Mouse (Mus musculus) intestine, postnatal 0 days (tissue): ENCODE measurements at regions not wholly inside any gene's neighbourhood (a gene's known extent, or its start where the extent isn't known, plus 50 kb on each side); places are given as distances from the start of the nearest gene placed in this dataset.
"Not testable (repeated sequence)": the region's sequence is repeated elsewhere in the genome, so short reads cannot be mapped to it uniquely, and the experiment has no call there.

Source experiments
- ATAC-seq: fragments of 200-750 bp; cut with Nextera tagmentation; 2 replicates; pipeline ENCODE4 v1.8.0; 2017; ENCODE audit warnings: mild to moderate bottlenecking, moderate TSS enrichment, moderate library complexity
- H3K27ac ChIP-seq: fragments of 300-500 bp; sonication (generic); 2 replicates; pipeline ENCODE4 v1.5.1; 2014; ENCODE audit warnings: mild to moderate bottlenecking, low read depth, low read length, moderate library complexity
- H3K27me3 ChIP-seq: fragments of 300-500 bp; sonication (generic); replicated peaks from 2 replicates; pipeline ENCODE4 v1.6.1; 2014; ENCODE audit warnings: low read length, mixed read lengths; ENCODE audit not compliant: control insufficient read depth, insufficient read depth
- H3K36me3 ChIP-seq: fragments of 300-500 bp; sonication (generic); 2 replicates; pipeline ENCODE4 v1.6.1; 2014; ENCODE audit warnings: mild to moderate bottlenecking, moderate library complexity; ENCODE audit not compliant: control insufficient read depth, insufficient read depth
- H3K4me1 ChIP-seq: fragments of 300-500 bp; sonication (generic); replicated peaks from 2 replicates; pipeline ENCODE4 v1.6.1; 2014; ENCODE audit warnings: antibody characterized with exemption, low read length, mixed read lengths; ENCODE audit not compliant: control insufficient read depth, insufficient read depth
- H3K4me2 ChIP-seq: fragments of 300-500 bp; sonication (generic); replicated peaks from 2 replicates; pipeline ENCODE4 v1.6.1; 2014; ENCODE audit warnings: low read depth, mild to moderate bottlenecking, moderate library complexity
- H3K4me3 ChIP-seq: fragments of 300-500 bp; sonication (generic); 2 replicates; pipeline ENCODE4 v1.5.1; 2014; ENCODE audit warnings: low read depth, low read length
- H3K9ac ChIP-seq: fragments of 300-500 bp; sonication (generic); 2 replicates; pipeline ENCODE4 v1.6.1; 2014; ENCODE audit warnings: mild to moderate bottlenecking, low read depth, low read length
- H3K9me3 ChIP-seq: fragments of 300-500 bp; sonication (generic); 2 replicates; pipeline ENCODE4 v1.6.1; 2016; ENCODE audit warnings: mixed run types; ENCODE audit not compliant: control insufficient read depth
- CTCF ChIP-seq: sonication (generic); IDR thresholded peaks from 2 replicates; pipeline ENCODE4 v1.5.1; 2016; ENCODE audit warnings: low read depth, mild to moderate bottlenecking, control low read depth, antibody characterized with exemption, moderate library complexity
- WGBS: fragments of 180-500 bp; shearing (Covaris S2); extraction: QIAGEN DNeasy Blood & Tissue Kit; methylation state at CpG from one replicate; pipeline ENCODE4 v1.1.7; 2014; 5-methylcytosine and 5-hydroxymethylcytosine counted together

DNA sequence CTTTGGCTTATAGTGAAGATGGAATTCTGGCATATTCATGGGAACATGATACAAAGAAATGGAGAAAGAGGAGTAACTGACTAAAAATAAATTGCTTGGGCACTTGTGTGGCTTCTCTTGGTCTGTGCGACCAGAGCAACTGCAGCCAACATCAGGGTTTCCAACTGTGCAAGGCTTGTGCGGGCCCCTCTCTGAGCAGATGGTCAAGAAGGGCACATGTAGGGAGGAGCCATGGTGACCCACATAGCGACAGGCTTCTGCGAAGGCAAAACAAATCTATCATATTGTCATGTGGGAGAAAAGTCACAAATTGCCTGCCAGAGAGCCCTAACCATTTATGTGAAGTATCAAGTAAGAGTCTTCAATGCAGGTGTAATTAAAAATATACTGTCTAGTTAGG is 321.6 kb downstream of the Grxcr1 start:
- Histone ChIP-seq H3K27ac (no peak overlapping the region), H3K4me3 (no peak overlapping the region), H3K9me3 (no peaks in the 10 kb centered on the region), H3K27me3 (no peaks in the 10 kb centered on the region), H3K4me2 (no peak overlapping the region), H3K36me3 (no peaks in the 10 kb centered on the region), H3K4me1 (no peaks in the 10 kb centered on the region), H3K9ac (no peak overlapping the region)
- no peak for ATAC-seq
- no peak for TF ChIP-seq CTCF
- WGBS = 83% methylated on average over 4 of the region's 4 CpGs

GRCm38 (mm10) chr5:68353816-68354215 is 322.2 kb downstream of the Grxcr1 start:
- WGBS = 55% methylated on average over 3 of the region's 3 CpGs
- not testable (repeated sequence) for H3K4me1 ChIP-seq, ATAC-seq, H3K4me2 ChIP-seq, H3K9me3 ChIP-seq, H3K27ac ChIP-seq, H3K4me3 ChIP-seq, H3K36me3 ChIP-seq, H3K9ac ChIP-seq, H3K27me3 ChIP-seq

DNA sequence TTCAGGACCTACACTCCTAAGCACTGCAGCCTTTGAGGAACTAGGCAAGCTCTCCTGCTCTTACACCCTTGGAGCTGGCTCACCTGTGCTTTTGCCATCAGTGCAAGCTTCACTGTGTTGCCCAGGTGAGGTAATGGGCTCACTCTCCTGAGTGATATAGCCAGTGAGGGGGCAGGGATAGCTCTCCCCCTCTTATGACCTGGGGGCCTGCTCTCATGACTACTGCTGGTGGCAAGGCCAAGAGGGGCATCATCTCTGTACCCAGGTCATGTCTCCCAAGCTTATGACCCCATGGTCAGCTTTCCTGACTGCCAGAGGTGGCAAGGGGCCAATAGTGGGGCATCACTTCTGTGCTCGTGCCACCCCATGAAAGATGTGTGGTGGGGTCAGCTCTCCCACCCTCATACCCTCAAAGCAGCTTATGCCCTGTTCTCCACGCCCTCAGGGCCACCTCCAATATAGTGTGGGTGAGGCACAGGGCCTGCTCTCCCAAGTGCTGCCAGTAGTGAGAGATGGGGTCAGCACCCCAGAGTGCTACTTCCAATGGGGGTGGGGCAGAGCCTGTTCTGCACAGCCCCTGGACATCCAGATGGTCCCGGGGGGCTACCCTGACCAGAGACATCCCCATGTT is 330.1 kb downstream of the Grxcr1 start:
- no peak overlapping the region for H3K4me3 ChIP-seq
- no peaks in the 10 kb centered on the region for H3K9me3 ChIP-seq
- ATAC-seq = no peak
- H3K36me3 ChIP-seq = no peaks in the 10 kb centered on the region
- TF ChIP-seq CTCF = no peak
- no peak overlapping the region for H3K27ac ChIP-seq
- no peak overlapping the region for H3K9ac ChIP-seq
- no peaks in the 10 kb centered on the region for H3K4me1 ChIP-seq
- H3K27me3 ChIP-seq = no peaks in the 10 kb centered on the region
- WGBS = 67% methylated on average over 3 of the region's 3 CpGs
- H3K4me2 ChIP-seq = no peak overlapping the region

GRCm38 (mm10) chr5:68373082-68373481 is 341.4 kb downstream of the Grxcr1 start:
- ATAC-seq = no peak
- 63% methylated on average over 2 of the region's 2 CpGs for whole genome bisulfite sequencing
- TF ChIP-seq CTCF = no peak

More at GRCm38 (mm10) chr5:68373082-68373481, 341.4 kb downstream of the Grxcr1 start:
- no peaks in the 10 kb centered on the region for H3K4me1 ChIP-seq
- no peak overlapping the region for H3K4me2 ChIP-seq
- H3K36me3 ChIP-seq = no peaks in the 10 kb centered on the region
- H3K9ac ChIP-seq = no peak overlapping the region
- no peak overlapping the region for H3K4me3 ChIP-seq
- no peaks in the 10 kb centered on the region for H3K27me3 ChIP-seq
- no peak overlapping the region for H3K27ac ChIP-seq
- H3K9me3 ChIP-seq = no peaks in the 10 kb centered on the region
